Mouse (Mus musculus) heart, adult 2 months (tissue): Measurements from ENCODE around the gene Hs6st2. TPM values are rescaled to one million over a fixed set of nuclear protein-coding genes. Genes with fewer than 3 reads are reported as not detected.

Experiments
- DNase-seq, 2 experiments: peaks; one replicate each; pipeline ENCODE4 v3.0.0; 2021
- H3K27ac ChIP-seq: fragments of 200-600 bp; 2 replicates; pipeline ENCODE4 v1.8.1; 2022
- H3K27me3 ChIP-seq: fragments of 200-500 bp; 2 replicates; pipeline ENCODE4 v1.6.1; 2012; ENCODE audit warnings: mild to moderate bottlenecking, low read length, inconsistent platforms, mixed read lengths; ENCODE audit not compliant: control insufficient read depth, insufficient read depth
- H3K36me3 ChIP-seq: fragments of 200-500 bp; 2 replicates; pipeline ENCODE4 v1.6.1; 2012; ENCODE audit warnings: low read length, inconsistent platforms; ENCODE audit not compliant: control insufficient read depth, insufficient read depth
- H3K4me1 ChIP-seq: fragments of 200-500 bp; 2 replicates; pipeline ENCODE4 v1.6.1; 2011; ENCODE audit warnings: low read length; ENCODE audit not compliant: control insufficient read depth, insufficient read depth
- H3K4me3 ChIP-seq: fragments of 200-600 bp; 2 replicates; pipeline ENCODE4 v1.8.1; 2022
- H3K79me2 ChIP-seq: fragments of 200-500 bp; replicated peaks from 2 replicates; pipeline ENCODE4 v1.6.1; 2012; ENCODE audit warnings: mild to moderate bottlenecking, inconsistent platforms, low read length, moderate library complexity, mixed read lengths; ENCODE audit not compliant: control insufficient read depth, insufficient read depth
- H3K9ac ChIP-seq: fragments of 200-500 bp; 2 replicates; pipeline ENCODE4 v1.6.1; 2012; ENCODE audit warnings: low read depth, mild to moderate bottlenecking, control low read depth, inconsistent platforms, low read length, mixed read lengths
- CTCF ChIP-seq: fragments of 200-600 bp; IDR thresholded peaks from 2 replicates; pipeline ENCODE4 v1.8.1; 2022; ENCODE audit warnings: antibody characterized with exemption, mild to moderate bottlenecking, moderate library complexity
- EP300 ChIP-seq: fragments of 200-500 bp; IDR thresholded peaks from 2 replicates; pipeline ENCODE4 v1.6.1; 2011; ENCODE audit warnings: low read depth, low read length, control low read depth; ENCODE audit not compliant: insufficient read depth
- POLR2A ChIP-seq: fragments of 200-500 bp; IDR thresholded peaks from 2 replicates; pipeline ENCODE4 v1.6.1; 2011; ENCODE audit warnings: mild to moderate bottlenecking, low read depth, low read length, control low read depth; ENCODE audit not compliant: insufficient read depth
- WGBS: fragments of 180-500 bp; shearing (Covaris S2); methylation state at CpG from one replicate; pipeline ENCODE4 v1.1.7; 2018; 5-methylcytosine and 5-hydroxymethylcytosine counted together
- intact Hi-C: fragments of 180-260 bp; cut with DNase I; formaldehyde crosslinking; loops from one replicate; pipeline ENCODE4 v1.15.1; 2025
- polyA plus RNA-seq: library from polyadenylated mRNA; depleted of rRNA; stranded (reverse); fragments of >200 nt; gene quantifications from 2 replicates; pipeline ENCODE4 v1.2.3, GENCODE M21; 2012; rRNA removed
- total RNA-seq, 2 experiments: library from RNA; stranded (reverse); gene quantifications; 2 replicates each; pipeline ENCODE4 v1.2.3; 2021

The Hs6st2 gene
- total and polyA plus RNA-seq, 3 experiments = 0.26 to 0.41 (median 0.41) TPM

DNA sequence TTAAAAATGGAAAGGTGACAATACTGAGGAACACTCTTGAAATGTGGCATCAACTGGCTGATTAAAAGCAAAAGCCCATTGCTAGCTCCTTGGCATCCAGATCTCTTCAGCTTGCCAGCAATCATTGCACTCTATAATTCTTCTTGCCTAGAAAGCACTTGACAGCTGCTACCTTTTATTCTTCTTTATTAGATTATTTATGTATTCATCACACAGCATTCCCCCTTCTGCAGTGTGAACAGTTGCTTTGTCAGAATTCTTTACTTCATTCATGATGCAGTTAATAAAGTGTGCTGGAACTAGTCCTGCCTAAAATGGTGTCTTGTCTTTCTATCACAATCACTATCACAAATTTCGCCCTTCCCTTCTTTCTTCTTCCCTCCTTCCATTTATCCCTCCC is 332.0 kb downstream of the Hs6st2 start:
- H3K4me1 ChIP-seq = no peaks in the 10 kb centered on the region
- 86% methylated on average over 1 of the region's 1 CpGs for WGBS
- no peak for DNase-seq
- H3K27ac ChIP-seq = no peak overlapping the region
- H3K4me3 ChIP-seq = no peak overlapping the region
- intact Hi-C loops = no loop called here
- no peaks in the 10 kb centered on the region for H3K36me3 ChIP-seq
- no peak for TF ChIP-seq POLR2A
- no peak for TF ChIP-seq CTCF
- no peak for TF ChIP-seq EP300
- H3K79me2 ChIP-seq = no peaks in the 10 kb centered on the region
- H3K9ac ChIP-seq = no peak overlapping the region
- no peaks in the 10 kb centered on the region for H3K27me3 ChIP-seq

DNA sequence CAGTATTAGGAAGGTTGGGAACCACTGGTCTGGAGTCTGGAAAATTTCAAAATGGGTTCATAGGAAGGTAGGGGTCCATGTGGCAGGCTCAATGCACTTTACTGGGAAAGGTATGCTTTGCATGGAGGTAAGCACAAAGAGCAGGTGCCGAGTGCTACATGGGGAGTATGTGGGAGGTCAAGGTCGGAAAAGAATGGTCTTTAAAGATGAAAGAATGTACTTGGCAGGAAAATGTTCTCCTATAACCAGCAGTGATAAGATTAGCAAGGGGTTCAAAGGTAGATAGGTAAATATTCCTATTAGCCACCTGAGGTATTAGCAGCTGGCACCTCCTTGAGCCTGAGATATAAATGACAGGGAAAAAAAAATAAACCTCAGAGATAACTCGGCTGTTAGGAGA is 338.1 kb downstream of the Hs6st2 start:
- no peaks in the 10 kb centered on the region for H3K27me3 ChIP-seq
- no peak overlapping the region for H3K9ac ChIP-seq
- 64% methylated on average over 3 of the region's 3 CpGs for WGBS
- no peaks in the 10 kb centered on the region for H3K4me1 ChIP-seq
- H3K36me3 ChIP-seq = no peaks in the 10 kb centered on the region
- no peaks in the 10 kb centered on the region for H3K79me2 ChIP-seq
- no peak overlapping the region for H3K4me3 ChIP-seq
- no peak overlapping the region for H3K27ac ChIP-seq
- no peak for TF ChIP-seq EP300
- no peak for TF ChIP-seq CTCF
- no peak for TF ChIP-seq POLR2A
- intact Hi-C loops = no loop called here
- DNase-seq = no peak

Other genes starting within 250 kb of the Hs6st2 start
- under 1 TPM; 0.16 to 0.29 TPM for gene Usp26, start 119.4 kb upstream of the Hs6st2 start, total RNA-seq
- not detected in 2 replicates for gene Usp26, start 119.4 kb upstream of the Hs6st2 start, polyA plus RNA-seq